Mouse (Mus musculus) liver, adult 2 months (tissue): ENCODE measurements at regions not wholly inside any gene's neighbourhood (a gene's known extent, or its start where the extent isn't known, plus 50 kb on each side); places are given as distances from the start of the nearest gene placed in this dataset.
"Not testable (repeated sequence)": the region's sequence is repeated elsewhere in the genome, so short reads cannot be mapped to it uniquely, and the experiment has no call there.

Source experiments
- DNase-seq: peaks from one replicate; pipeline ENCODE4 v3.0.0-alpha.2; 2011; ENCODE audit warnings: low read depth, low spot score; ENCODE audit errors: extremely low read depth
- H3K27ac ChIP-seq: fragments of 200-500 bp; replicated peaks from 2 replicates; pipeline ENCODE4 v1.5.1; 2012; ENCODE audit warnings: low read depth, mild to moderate bottlenecking, control low read depth, inconsistent platforms, low read length; ENCODE audit not compliant: insufficient read depth
- H3K27me3 ChIP-seq: fragments of 200-500 bp; 2 replicates; pipeline ENCODE4 v1.6.1; 2012; ENCODE audit warnings: mild to moderate bottlenecking, moderate library complexity, low read length, inconsistent platforms; ENCODE audit not compliant: control insufficient read depth, insufficient read depth
- H3K36me3 ChIP-seq: fragments of 200-500 bp; 2 replicates; pipeline ENCODE4 v1.6.1; 2012; ENCODE audit warnings: low read length, inconsistent platforms; ENCODE audit not compliant: control insufficient read depth, insufficient read depth
- H3K4me1 ChIP-seq: fragments of 200-500 bp; 2 replicates; pipeline ENCODE4 v1.6.1; 2011; ENCODE audit warnings: low read length; ENCODE audit not compliant: control insufficient read depth, insufficient read depth
- H3K4me3 ChIP-seq: fragments of 200-500 bp; 2 replicates; pipeline ENCODE4 v1.5.1; 2011; ENCODE audit warnings: low read depth, mild to moderate bottlenecking, control low read depth, low read length, moderate library complexity; ENCODE audit not compliant: insufficient read depth
- H3K79me2 ChIP-seq: fragments of 200-500 bp; 2 replicates; pipeline ENCODE4 v1.6.1; 2012; ENCODE audit warnings: inconsistent platforms, mild to moderate bottlenecking, low read length, moderate library complexity; ENCODE audit not compliant: control insufficient read depth, insufficient read depth
- H3K9ac ChIP-seq: fragments of 200-500 bp; 2 replicates; pipeline ENCODE4 v1.6.1; 2012; ENCODE audit warnings: low read depth, mild to moderate bottlenecking, control low read depth, inconsistent platforms, low read length
- CTCF ChIP-seq: fragments of 200-500 bp; IDR thresholded peaks from 2 replicates; pipeline ENCODE4 v1.5.1; 2011; ENCODE audit warnings: low read depth, low read length, control low read depth
- POLR2A ChIP-seq: fragments of 200-500 bp; IDR thresholded peaks from 2 replicates; pipeline ENCODE4 v1.6.1; 2011; ENCODE audit warnings: low read length, control low read depth; ENCODE audit not compliant: insufficient read depth; ENCODE audit errors: extremely low read depth
- WGBS: fragments of 180-500 bp; shearing (Covaris S2); methylation state at CpG from one replicate; pipeline ENCODE4 v1.1.7; 2018; 5-methylcytosine and 5-hydroxymethylcytosine counted together

DNA sequence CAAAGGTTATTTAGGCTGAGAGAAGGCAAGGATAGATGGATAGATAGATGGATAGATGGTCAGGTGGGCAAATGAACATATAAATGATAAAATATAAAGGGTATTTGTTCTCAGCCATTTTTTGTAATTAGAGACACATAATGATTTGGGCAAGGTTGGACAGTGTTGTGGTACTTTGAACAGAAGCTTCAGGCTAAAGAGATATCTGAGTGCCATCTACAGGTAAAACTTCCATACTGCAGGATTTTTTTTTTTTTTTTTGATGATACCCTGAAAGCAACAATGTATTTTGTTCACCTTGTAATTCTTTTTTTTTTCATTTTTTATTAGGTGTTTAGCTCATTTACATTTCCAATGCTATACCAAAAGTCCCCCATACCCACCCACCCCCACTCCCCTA, 110.1 kb upstream of the Trabd2b start:
- DNase-seq: no peak
- Histone ChIP-seq H3K79me2 (no peaks in the 10 kb centered on the region), H3K9ac (no peak overlapping the region), H3K4me3 (no peak overlapping the region), H3K36me3 (no peaks in the 10 kb centered on the region), H3K4me1 (no peaks in the 10 kb centered on the region), H3K27me3 (no peaks in the 10 kb centered on the region), H3K27ac (no peak overlapping the region)
- TF ChIP-seq POLR2A (no peak), CTCF (no peak)

GRCm38 (mm10) chr4:114298517-114298916, 108.0 kb upstream of the Trabd2b start:
- not testable (repeated sequence) for H3K4me3 ChIP-seq, H3K27ac ChIP-seq, H3K36me3 ChIP-seq, H3K27me3 ChIP-seq, DNase-seq, H3K9ac ChIP-seq, H3K79me2 ChIP-seq, H3K4me1 ChIP-seq
- WGBS: 57% methylated on average over 1 of the region's 1 CpGs

DNA sequence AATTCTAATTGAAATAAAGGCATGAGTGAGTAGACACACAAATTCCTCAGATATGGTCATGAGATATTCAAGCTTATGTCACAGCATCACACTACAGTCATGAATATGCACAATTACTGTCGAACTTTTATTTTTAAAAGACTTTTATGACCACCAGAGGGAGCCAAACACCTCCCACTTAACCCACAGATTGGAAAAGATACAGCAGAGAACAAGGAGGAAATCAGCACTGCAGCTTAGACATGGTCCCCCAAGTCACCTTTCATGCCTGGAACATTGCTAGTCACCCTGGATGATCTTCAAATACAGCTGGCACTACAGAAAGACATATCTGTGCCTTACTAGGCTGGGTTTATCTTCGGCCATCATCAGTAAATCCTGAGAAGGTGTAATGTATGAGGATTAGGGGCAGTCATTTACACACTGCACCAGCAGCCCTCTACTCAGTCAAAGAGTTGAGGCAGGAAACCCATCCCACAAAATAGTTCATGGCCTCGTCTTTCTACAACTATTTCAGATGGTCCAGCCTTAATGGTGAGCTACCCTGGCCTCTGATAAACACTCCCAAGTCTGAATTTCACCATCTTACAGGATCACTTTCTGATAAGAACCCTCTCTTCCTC, 106.0 kb upstream of the Trabd2b start:
- 33% methylated on average over 3 of the region's 3 CpGs for WGBS
- H3K36me3 ChIP-seq: no peaks in the 10 kb centered on the region
- no peaks in the 10 kb centered on the region for H3K79me2 ChIP-seq
- DNase-seq: peak; percentile 5
- no peak overlapping the region for H3K4me3 ChIP-seq
- no peak overlapping the region for H3K9ac ChIP-seq
- TF ChIP-seq POLR2A (no peak), CTCF (no peak)
- no peak overlapping the region for H3K27ac ChIP-seq
- no peaks in the 10 kb centered on the region for H3K4me1 ChIP-seq
- H3K27me3 ChIP-seq: no peaks in the 10 kb centered on the region

- Histone ChIP-seq H3K4me1 (no peaks in the 10 kb centered on the region), H3K79me2 (no peaks in the 10 kb centered on the region), H3K27ac (no peak overlapping the region), H3K36me3 (no peaks in the 10 kb centered on the region), H3K9ac (no peak overlapping the region), H3K27me3 (no peaks in the 10 kb centered on the region), H3K4me3 (no peak overlapping the region)
- TF ChIP-seq POLR2A: no peak
- no peak for TF ChIP-seq CTCF
- DNase-seq: no peak
- WGBS: 36% methylated on average over 1 of the region's 1 CpGs
Observed at GRCm38 (mm10) chr4:114304654-114305053, 101.9 kb upstream of the Trabd2b start.

DNA sequence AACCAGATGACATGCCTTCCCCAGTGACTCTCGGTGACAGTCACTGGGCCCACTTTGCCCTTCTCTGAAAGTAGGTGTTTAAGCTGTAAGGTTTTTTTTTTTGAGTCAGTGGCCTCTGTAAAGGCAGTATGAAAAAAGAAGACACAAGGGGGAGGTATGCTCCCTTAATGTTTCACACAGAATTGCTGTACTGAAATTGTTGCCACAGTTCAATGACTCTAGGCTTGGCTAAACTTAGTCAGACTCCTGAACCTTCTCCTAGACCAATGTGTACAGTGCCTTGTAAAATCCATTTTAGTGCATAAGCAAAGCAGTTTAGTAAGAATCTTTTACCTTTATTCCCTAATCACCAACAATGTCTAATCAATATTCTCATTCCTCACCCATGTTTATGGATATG, 99.0 kb upstream of the Trabd2b start:
- TF ChIP-seq CTCF (no peak), POLR2A (no peak)
- H3K4me1 ChIP-seq: no peaks in the 10 kb centered on the region
- H3K27ac ChIP-seq: no peak overlapping the region
- 79% methylated on average over 1 of the region's 1 CpGs for WGBS
- H3K9ac ChIP-seq: no peak overlapping the region
- H3K27me3 ChIP-seq: no peaks in the 10 kb centered on the region
- DNase-seq: no peak
- H3K79me2 ChIP-seq: no peaks in the 10 kb centered on the region
- H3K4me3 ChIP-seq: no peak overlapping the region
- no peaks in the 10 kb centered on the region for H3K36me3 ChIP-seq

DNA sequence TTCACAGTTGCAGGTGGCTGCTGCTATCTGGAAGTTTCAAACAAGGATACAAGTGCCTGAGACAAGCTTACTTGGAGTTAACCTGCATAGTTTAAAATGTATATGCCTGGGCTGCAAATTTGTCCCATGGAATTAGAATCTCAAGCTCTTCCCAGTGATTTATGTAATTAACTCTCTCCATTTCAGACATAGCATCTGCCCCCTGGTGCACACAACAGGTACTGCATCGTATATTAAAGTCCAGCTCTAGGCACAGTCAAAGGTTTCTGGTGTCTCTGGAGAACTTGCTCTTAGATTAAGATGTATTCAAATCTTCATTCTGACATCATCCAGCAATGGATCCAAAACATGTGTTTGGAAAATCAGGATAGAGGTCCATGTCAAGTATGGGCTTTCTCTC, 98.0 kb upstream of the Trabd2b start:
- Histone ChIP-seq H3K4me3 (no peak overlapping the region), H3K4me1 (no peaks in the 10 kb centered on the region), H3K79me2 (no peaks in the 10 kb centered on the region), H3K9ac (no peak overlapping the region), H3K27me3 (no peaks in the 10 kb centered on the region), H3K27ac (no peak overlapping the region), H3K36me3 (no peaks in the 10 kb centered on the region)
- 2% methylated on average over 1 of the region's 1 CpGs for WGBS
- DNase-seq: peak; percentile 34
- TF ChIP-seq CTCF (0 out of 2 replicates have a peak, but pooled peaks have one; percentile 15), POLR2A (no peak)
